Mouse (Mus musculus): ENCODE measurements around the gene Zfp719. TPM values are rescaled to one million over a fixed set of nuclear protein-coding genes. Genes with fewer than 3 reads are reported as not detected.

Gene Zfp719
- total RNA-seq (2021), result 10 to 100 TPM in 1 of 2 experiments, 1 to 10 TPM in 1; 7.8 to 11.8 TPM
- long read RNA-seq, experiment 1, full-length matches to known transcripts, result 5 of 9 reads
- long read RNA-seq, experiment 1, partial matches to known transcripts, result 0 of 9 reads
- long read RNA-seq, experiment 1, other reads (novel, unspliced or antisense), result 4 of 9 reads
- long read RNA-seq, experiment 2, full-length matches to known transcripts, result 2 of 3 reads
- long read RNA-seq, experiment 2, partial matches to known transcripts, result 0 of 3 reads
- long read RNA-seq, experiment 2, other reads (novel, unspliced or antisense), result 1 of 3 reads

DNA sequence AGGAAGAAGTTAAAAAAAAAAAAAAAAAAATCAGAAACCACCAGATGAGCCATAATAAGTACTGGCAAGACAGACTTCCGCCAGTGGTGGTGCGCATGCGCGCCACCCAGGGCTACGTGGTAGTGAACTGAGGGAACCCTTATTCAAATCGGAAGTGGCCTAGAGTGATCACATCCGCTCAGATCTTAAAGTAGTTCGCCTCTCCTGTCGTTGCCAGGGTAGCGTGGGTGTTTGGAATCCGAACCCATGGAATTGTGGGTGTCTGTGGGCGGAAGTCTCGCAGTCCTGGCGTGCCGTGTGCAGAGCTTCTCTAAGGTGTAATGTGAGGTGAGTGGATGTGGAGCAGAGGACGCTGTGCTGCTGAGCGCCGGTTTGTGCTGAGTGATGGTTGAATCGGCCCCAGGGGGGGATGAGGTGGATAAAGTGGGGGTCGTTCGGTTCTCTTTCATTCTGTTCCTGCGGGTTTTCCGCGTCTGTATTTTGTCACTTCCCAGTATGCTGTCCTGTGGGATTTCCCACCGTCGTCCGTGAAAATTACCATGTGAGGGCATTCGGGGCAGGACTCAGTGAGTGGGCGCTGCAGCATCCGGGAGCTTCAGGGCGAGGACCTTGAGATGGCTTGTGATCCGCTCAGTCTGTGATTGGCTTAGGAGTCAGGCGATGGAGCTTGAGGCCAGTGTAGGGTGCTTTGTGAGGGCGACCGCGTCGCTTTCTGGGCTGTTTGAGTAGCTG lies at the start of gene Zfp719:
Gene Zfp719, plus strand, starts transcription at position 171 of the 732 bp plus-strand sequence.
- DNase-seq (ENCODE audit: low spot score in 2 of 2), result peak; percentile 81 to 89

DNA sequence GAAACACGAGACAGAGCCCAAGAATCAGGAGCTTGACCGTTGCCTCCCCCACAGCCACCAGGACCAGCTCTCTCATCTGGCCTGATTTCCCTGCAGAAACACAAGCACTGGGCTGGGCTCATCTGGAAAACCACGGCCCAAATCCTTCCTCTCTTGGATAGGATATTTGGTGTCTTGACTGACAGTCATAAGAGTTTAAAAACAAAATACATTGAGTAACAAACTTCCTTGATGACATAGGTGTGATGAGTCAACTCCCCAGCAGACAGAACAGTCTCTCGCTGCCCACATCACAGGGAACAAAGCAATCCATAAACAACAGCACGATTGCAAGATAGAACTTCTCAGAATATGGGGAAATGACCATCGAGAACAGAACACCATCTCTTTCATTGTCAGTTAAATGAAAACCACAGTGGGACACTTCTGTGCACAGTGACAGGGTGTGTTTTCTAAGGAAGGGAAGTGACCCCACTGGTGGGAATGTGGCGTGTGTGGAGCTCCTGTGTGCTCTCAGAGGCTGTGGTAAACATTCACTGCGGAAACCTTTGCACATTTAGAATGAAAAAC lies 49.1 kb upstream of the Zfp719 start:
- DNase-seq (ENCODE audit: low spot score in 2 of 2), result no peak

DNA sequence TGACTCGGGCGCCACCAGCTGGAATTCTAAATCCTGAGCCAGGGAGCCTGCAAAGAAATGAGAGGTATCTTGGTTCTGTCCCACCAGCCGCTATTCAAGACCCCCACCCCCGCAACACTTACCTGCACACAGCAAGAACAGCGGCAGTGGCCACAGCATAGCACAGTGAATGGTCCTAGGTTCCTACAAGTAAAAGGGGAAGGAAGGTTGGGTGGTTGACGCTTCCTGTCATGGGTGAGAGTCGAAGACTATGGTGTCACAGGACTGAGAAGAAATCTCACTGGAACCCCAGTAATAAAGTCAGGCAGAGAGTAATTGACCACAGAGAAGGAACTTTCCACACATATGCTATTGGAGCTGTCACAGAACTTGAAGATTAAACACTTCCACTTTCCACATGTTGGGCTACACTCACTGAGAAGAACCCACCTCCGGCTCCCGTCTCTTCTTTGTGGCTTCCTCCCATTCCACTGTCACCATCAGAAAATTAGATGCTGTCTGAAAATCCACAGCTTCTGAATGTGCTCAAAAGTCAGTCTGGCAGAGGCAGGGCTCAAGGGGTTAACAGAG lies 46.4 kb upstream of the Zfp719 start:
- DNase-seq (ENCODE audit: low spot score in 2 of 2), result no peak

DNA sequence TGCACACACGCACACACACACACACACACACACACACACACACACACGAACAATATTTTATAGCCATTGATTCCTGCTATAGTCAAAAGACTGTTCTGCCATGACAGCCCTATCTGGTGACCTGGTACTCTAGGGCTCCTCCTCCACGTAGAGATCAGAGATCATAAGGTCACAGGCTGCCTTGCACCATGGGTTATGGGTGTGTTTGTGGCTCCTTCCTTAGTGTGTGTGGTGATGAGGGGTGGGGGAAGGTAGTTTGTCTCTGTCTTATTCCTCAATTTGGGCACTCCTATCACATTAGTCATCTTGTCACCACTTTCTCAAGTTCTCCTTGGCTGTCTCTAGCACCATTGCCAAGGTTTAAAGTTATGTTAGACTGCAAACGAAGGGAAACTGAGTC lies 40.9 kb upstream of the Zfp719 start:
- no peak for DNase-seq (ENCODE audit: low spot score in 2 of 2)

DNA sequence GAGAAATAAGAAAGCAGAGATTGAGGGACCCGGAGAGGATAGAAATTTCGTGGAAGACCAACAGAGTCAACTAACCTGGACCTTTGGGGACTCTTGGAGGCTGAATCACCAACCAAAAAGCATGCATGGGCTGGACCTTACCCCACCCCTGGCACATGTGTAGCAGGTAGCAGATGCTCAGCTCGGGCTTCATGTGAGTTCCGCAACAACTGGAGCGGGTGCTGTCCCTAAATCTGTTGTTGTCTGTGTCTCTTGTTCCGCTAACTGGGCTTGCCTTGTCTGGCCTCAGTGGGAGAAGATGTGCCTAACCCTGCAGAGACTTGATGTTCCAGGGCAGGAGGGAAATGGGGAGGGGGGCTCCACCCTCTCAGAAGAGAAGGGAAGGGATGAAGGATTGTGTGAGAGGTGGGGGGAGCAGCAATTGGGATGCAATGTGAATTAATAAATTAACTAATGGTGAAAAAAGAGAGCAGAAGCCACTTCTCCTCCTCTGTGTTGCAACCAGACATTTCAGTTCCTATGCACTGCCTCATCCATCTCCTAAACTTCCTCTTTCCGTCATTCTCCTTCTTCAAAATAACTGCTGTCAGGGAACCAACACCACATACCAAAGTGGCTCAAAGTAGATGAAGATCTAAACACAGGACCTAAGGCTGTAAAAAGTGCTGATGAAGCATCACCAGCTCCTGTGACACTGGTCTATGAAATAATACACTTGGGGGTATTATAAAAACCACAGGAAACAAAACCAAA lies 35.0 kb upstream of the Zfp719 start, which contains the start of gene Cd33:
Gene Cd33, minus strand, starts transcription at position 204 of the 753 bp plus-strand sequence.
- no peak for DNase-seq (ENCODE audit: low spot score in 2 of 2)

DNA sequence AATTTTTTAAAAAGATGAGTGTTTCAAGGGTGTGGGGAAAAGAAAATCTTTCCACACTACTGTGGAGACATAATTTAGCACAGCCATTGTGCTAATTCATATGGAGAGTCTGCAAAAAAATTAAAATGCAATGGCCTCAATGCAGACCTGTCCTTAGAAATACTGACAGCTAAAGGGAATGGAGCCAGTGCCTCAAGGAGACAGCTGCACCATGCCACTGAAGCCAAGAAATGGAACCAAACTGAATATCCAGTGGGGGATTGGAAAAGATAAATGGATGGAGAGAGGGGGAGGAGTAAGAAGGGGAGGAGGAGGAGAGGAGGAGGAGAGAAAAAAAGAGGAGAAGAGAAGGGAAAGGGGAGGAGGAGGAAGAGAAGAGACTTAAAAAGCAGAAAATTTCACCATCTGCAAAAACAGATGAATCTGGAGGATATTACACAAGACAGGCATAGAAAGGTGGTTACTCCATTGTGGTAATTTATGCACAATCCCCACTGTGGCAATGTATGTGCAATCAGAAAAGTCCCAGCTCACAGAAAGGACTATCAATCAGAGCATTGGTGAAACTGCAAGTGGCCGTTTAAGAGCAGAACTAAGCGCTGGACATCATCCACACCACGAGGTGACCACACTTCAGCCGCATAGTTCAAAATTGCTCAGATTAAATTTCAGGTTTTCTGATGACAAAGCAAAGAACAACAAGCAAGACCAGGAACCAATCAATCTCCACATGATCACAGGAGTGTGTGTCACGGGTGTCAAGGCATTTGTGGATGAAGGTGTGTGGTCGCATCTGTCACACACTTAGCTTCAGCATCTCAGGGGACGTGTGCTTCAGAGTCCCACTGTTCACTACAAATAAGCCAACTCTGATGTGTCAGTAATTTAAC lies 33.5 kb upstream of the Zfp719 start:
- no peak for DNase-seq (ENCODE audit: low spot score in 2 of 2)

DNA sequence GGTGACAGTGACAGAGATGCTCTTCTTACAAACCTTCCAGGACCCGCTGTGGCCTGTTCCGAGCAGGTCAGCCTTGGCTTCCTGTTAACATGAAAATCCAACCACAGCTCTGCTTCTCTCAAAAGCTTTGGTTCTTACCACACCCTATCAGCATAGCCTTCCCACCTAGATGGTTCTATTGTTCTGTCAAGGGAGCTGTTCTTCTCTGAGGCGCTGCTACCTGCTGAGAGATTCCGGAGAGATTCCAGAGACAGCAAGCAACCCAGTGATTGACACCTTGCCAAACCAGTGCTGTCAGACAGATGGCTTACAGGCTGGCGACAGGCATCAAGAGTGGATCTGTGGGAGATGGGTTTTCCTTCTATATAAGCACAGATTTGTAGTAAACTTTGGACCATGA lies 31.7 kb upstream of the Zfp719 start:
- DNase-seq (ENCODE audit: low spot score in 2 of 2), result no peak

DNA sequence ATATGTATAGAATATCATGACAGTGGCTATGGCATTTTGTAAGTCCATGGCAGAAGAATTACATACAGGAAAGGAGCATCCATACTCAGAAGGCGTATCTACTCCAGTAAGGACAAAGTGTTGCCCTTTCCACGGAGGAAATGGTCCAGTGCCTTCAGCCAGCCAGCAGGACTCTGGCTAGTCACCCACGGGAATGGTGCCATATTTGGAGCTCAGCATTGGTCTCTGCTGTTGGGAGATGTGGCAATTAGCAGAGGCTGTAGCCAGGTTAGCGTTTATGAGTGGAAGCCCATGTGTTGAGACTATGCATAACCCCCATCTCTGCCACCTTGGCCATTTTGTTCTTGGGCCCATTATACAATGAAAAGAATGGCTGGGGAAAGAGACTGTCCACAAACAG lies 31.2 kb upstream of the Zfp719 start:
- DNase-seq (ENCODE audit: low spot score in 2 of 2), result no peak

DNA sequence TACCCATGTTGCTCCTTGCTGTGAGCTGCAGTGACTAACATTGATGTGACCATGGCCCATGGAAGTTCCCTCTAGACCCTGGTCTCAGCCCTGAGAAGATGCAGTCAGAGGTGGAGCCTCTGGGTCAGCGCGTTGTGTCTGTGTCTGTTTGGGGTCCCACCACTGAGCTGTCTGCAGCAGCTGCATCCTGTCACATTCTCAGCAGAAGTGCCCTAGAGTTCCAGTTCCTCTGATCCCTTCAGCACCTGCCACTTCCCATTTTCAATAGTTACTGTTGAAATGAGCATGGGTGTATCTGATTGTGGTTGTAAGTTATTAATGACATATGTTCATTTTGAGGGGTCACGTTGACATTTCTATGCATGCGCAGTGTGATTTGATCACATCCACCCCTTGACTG lies 26.3 kb upstream of the Zfp719 start:
- DNase-seq (ENCODE audit: low spot score in 2 of 2), result no peak

DNA sequence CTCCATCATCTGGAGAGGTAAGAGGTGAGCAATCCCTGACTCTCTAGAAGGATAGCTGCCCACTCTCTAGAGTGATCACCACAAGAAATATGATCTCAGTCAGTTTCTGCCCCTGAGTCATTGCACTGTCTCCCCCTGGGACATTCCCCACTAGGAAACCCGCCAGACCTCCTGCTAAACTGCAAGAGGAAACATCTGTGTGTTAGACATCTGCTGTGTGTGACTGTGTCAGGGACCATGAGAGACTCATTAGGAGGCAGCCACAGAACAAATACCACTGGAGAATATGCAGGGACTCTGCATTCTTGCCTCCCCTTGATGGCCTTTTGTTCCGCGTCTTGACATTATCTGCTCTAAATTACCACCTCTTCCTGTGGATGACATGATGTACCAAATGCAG lies 24.9 kb upstream of the Zfp719 start:
- DNase-seq (ENCODE audit: low spot score in 2 of 2), result peak; percentile 40 to 67

DNA sequence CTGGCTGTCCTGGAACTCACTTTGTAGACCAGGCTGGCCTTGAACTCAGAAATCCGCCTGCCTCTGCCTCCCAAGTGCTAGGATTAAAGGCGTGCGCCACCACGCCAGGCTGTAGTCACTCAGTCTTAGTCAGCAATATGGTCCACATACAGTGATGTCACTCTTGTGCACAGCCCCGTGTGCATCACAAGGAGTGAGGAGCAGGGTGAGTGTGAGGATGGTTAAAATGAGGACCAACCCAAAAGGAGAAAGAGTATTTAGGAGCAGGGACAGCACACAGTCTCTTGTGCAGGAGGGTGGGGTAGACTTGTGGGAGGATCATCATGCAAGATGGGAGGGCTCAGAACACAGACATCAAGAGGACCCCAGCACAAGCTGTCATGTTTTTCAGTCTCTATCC lies 24.1 kb upstream of the Zfp719 start:
- no peak for DNase-seq (ENCODE audit: low spot score in 2 of 2)

DNA sequence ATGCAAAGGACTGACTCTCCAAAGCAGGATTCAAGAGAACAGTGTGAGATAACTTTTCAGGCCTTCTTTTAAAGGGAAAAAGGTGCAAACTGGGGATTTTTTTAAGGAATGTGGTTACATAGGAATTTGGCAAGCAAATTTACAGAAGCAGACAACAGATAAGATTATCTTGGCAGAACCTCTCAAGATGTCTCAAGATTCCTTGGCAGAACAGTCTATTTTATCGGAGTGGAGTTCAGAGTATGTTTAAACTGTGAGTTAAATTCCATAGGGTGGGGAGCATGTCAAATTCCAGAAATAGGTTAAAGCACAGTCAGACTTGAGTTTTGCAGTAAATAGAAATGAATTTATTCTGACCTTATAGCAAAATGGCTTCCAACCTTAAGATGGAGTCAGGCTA lies 22.5 kb upstream of the Zfp719 start:
- no peak for DNase-seq (ENCODE audit: low spot score in 2 of 2)

DNA sequence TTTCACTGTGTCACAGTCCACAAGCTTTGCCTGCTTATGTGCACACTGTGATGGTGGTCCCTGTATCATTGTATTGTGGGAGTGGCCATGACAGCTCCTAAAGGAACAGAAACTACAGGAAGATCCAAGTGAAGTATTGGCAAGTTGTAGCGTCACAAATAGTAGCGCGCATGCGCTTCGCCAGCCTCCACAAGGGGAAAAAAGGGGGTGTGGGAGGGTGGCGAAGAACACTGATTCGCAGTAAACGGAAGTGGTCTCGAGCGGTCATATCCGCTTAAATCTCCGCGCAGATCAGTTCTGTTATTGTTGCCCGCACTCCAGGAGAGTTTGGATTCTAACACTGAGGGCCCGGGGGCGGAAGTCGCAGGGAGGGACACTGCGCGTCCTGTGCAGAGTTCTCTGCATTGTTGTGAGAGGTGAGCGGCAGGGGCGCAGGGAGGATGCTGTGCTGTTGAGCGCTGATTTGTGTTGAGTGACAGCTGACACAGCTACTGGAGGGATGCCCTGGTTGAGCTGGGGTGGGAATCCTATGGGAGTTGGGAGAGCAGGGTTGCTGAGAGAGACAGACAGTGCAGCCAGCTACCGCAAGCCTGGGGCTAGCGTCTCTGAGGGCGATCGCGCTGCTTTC lies 17.3 kb upstream of the Zfp719 start, which contains the start of gene Zfp658:
Gene Zfp658, plus strand, starts transcription at position 251 of the 628 bp plus-strand sequence.
- peak; percentile 73 to 84 for DNase-seq (ENCODE audit: low spot score in 2 of 2)

DNA sequence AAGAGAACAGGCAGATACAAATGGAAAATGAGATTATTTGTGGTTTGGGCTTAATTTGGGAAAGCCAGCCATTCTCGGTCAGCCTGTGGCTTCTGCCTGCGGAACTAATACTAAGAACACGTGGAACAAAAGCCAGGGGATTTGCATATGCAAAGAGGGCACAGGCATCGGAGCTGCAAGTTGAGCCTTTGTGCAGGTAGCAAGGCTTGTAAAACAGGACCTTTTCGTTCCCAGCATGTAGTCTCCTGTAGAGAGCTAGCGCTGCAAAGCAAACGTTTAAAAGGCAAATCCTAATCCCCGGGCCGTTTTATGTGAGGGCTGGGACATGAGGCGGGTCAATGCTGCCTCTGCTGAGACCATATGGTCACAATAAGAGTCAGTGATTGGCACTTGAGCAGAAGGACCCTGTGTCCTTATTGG lies 16.7 kb upstream of the Zfp719 start:
- DNase-seq (ENCODE audit: low spot score in 2 of 2), result no peak

DNA sequence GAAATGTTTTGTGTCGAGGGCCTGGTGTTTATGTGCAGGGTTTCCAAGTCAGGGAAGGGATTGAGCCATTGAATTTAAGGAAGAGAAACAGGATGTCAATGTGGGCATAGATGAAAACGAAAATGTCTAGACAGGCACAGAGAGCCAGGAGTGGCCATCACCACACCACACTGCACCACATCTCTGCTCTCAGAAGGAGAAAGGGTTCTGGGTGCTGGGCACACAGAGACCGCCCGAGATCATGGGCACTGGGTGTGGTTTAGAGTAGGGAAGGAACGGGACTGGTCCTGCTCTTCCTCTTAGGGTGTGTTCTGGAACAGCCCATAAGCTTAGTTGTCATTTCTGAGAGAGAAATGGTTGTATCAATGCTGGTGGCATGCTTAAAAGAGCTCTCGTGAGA lies 16.1 kb upstream of the Zfp719 start:
- DNase-seq (ENCODE audit: low spot score in 2 of 2), result no peak

DNA sequence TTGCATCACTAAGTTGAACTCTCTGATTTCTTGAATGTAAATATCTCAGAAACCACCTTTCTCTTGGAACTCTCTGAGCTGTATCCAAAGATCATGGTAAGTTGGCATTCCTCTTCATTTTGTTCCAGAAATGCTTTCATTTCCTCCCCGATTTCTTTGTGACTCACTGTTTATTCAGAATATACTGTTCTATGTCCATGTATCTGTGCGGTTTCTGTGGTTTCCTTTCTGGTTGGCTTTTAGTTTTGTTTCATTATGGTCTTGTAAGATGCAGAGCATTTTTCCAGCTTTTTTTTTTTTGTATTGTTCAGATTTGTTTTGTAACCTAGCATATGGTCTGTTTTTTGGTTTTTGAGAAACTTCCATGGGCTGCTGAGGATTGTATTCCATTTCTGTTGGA lies 8.2 kb upstream of the Zfp719 start:
- no peak for DNase-seq (ENCODE audit: low spot score in 2 of 2)

DNA sequence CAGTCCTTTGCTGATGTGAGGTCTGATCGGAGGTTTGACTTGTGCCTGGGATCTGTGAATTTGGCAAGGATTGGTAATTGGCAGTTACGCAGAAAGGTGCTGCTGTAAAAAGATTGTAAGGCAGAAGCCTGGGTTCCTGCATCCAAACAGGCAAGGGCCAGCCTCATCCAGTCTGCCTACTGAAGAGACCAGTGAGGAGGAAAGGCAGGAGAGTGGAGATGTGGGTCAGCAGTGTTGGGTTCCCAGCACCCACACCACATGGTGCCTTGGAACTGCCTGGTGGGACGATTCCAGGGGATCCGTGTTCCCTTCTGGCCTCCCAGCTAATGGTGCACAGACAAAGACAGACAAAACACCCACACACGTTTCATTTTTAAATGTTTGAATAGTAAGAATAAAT lies 1.1 kb downstream of the Zfp719 start:
- DNase-seq (ENCODE audit: low spot score in 2 of 2), result no peak

DNA sequence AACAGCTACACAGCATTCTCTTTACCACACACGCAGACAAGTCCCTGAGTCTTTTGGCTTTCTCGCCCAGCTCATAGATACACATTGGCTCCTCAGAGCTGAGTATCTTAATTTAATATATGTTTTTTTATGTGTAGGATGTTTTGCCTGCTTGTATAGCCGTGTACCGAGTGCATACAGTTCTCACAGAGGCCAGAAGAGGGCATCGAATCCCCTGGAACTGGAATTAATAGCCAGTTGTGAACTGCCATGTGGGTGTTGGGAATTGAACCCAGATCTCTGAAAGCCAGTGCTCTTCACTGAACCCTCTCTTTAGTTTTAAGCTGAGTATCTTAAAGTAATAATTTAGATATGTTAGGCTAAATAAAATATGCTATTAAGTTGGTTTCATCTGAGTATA lies 5.4 kb downstream of the Zfp719 start:
- no peak for DNase-seq (ENCODE audit: low spot score in 2 of 2)

DNA sequence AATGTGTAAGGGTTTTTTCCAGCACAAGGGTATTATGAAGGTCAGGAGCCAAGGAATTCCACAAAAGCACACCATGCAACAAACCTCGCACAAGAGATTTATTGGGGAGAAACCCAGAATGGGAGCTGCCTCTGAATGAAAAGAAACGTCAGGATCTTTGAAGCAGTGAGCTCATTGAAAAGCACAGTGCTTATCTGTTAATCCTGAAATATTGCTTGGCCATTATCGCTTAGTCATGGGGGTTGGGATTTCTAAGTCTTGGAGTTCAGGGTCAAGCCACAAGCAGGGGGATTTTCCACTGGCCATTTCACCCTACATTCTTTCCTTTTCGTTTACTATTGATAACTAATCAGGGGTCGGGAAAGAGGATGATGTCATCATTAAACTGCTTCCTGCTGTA lies 22.5 kb downstream of the Zfp719 start:
- DNase-seq (ENCODE audit: low spot score in 2 of 2), result no peak

Data from gastrocnemius, postnatal 4 days (tissue).